Mouse (Mus musculus) gastrocnemius, postnatal 4 days (tissue): Measurements from ENCODE around the gene Hectd1. TPM values are rescaled to one million over a fixed set of nuclear protein-coding genes. Genes with fewer than 3 reads are reported as not detected.
A peak's percentile ranks its signal among the peaks of the same experiment; 100 is the strongest.

Experiments
- DNase-seq, 2 experiments: peaks; one replicate each; pipeline ENCODE4 v3.0.0; 2021 to 2022; ENCODE audit warnings: low spot score in 2 of 2, mixed read lengths in 2 of 2
- total RNA-seq, 2 experiments: library from RNA; stranded (reverse); gene quantifications; 2 replicates each; pipeline ENCODE4 v1.2.3; 2021

Gene Hectd1
- total RNA-seq, 2 experiments from 2014 or later: 91.2 to 104 TPM

DNA sequence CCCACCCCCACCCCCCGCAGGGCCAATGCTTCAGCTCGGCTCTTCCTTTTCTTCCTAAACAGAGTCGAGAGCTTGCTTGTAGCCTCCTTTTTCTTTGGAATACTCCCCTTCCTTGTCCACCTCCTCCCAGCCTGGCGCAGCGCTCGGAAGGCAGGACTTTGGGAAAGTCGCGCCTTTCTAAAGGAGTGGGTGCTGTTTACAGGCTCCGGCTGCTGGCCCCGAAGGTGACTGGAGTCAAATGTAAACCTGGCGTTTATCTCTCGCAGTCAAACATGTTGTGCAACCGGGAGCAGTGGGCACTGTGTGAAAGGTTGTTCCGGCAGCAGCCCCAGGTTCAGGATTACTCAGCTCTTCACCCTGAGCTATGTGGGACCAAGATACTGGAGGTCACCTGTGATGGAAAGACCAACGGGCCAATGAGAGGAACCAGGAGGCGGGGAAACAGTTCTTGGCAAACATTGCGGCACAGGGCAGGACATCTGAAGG lies 15.5 kb upstream of the Hectd1 start:
- peak; percentile 61 to 85 for DNase-seq

GRCm38 (mm10) chr12:51843576-51844520 lies 14.5 kb upstream of the Hectd1 start:
- DNase-seq: no peak

- DNase-seq: no peak
Measured at GRCm38 (mm10) chr12:51842081-51842864, 12.9 kb upstream of the Hectd1 start.

- no peak for DNase-seq
Measured at GRCm38 (mm10) chr12:51839856-51840255, 10.5 kb upstream of the Hectd1 start.

DNA sequence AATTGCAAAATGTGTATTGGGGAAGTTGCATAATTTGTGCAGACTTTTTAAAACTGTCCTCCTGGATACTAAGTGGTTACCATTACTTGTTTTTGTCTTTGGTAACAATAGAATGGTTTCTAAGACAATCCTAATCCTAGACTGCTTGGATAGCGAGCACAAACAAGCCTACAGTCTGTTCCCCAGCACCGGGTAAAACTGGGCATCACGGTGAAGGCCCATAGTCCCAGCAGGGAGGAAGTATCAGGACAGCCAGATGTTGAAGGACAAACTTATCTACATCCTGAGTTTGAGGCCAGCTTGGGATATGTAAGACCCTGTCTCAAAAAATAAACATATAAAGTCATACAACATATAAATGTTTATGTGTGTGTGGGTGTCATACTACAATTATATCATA lies 5.9 kb upstream of the Hectd1 start:
- DNase-seq: no peak

DNA sequence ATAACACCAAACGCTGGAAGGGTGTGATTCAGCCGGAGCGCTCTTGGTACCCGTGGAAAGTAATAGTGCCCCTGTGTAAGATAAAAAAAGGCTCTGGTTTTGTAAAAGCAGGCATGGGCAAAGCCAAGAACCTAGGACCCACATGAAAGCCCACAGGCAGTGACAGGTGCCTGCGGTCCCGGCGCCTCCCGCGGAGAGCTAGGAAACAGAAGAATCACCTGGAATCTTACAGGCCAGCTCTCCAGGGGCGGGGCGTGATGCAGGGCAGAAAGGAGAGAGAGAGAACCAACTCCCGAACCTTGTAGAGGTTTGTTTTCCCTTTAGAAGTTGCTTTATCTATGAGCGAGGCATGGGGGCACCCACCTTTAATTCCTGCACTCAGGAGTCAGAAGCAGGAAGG lies 2.6 kb upstream of the Hectd1 start:
- no peak for DNase-seq

GRCm38 (mm10) chr12:51831296-51831695 lies 2.0 kb upstream of the Hectd1 start:
- DNase-seq: no peak

GRCm38 (mm10) chr12:51830671-51831070 lies 1.3 kb upstream of the Hectd1 start:
- DNase-seq: no peak

- DNase-seq: no peak
Measured at GRCm38 (mm10) chr12:51830077-51830402, 704 bp upstream of the Hectd1 start.

GRCm38 (mm10) chr12:51828716-51829289 lies 533 bp downstream of the Hectd1 start:
- DNase-seq: peak; percentile 63 to 68

DNA sequence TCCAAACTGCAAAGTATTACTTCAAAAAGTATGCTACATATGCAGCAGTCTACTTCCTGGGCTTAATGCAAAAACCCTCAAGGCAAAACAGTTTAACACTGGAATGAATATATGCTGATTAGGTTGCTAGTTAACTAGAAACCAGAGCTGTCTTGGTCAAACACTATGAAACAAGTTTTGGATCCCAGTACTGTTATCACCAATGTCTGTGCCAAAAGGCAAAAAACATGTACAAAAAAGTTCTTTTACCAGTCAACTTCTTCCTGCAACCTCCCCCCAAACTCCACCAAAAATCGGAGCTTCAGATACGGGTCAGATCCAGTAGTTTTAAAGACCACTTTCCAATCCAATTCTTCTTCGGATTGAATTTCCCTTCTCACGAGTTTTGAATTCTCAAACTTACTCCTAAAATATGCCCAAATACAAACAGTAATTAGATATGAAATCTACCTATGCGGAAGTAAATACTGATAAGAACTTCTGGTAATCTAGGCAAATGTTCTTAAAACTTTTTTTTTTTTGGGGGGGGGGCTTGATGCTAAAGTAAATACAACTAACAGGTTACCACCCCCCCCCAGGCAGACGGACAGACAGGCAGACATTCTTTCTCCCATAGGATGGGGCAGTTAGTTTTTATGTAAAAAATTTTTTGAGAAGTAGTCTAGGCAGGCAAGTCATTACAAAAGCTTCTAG lies 1.2 kb downstream of the Hectd1 start:
- DNase-seq: no peak

DNA sequence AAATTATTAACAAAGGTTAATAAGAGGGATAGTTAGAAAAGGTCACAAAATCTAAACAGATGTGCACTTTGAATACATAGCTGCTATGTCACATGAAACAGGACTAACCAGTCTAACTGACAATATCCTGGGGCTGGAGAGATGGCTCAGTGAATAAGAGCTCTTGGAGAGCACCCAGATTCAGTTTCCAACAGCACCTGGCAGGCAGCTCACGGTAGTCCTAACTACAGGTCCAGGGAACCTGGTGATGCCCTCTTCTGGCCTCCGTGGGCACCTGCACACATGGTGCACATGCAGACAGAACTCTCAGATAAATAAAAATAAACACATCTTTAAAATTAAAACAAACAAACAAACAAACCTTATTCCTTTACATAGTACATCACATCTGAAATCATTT lies 4.0 kb downstream of the Hectd1 start:
- no peak for DNase-seq

- DNase-seq: no peak
Measured at GRCm38 (mm10) chr12:51823311-51823710, 6.0 kb downstream of the Hectd1 start.

GRCm38 (mm10) chr12:51822861-51823260 lies 6.5 kb downstream of the Hectd1 start:
- DNase-seq: no peak

DNA sequence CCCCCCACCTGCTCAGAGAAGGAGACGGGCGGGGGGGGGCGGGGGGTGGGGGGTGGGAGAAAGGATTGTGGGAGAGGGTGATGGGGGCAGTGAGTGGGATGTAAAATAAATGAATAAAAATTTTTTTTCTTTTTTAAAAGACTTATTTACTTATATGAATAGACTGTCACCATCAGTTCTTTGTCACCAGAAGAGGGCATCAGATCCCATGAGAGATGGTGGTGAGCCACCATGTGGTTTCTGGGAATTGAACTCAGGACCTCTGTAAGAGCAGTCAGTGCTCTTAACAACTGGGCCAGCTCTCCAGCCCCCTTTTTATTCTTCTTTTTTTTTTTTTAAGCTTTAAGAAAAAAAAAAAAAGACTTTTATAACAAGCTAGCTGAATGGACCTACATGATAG lies 7.1 kb downstream of the Hectd1 start:
- DNase-seq: no peak

GRCm38 (mm10) chr12:51821256-51821655 lies 8.1 kb downstream of the Hectd1 start:
- DNase-seq: no peak

- DNase-seq: no peak
Measured at GRCm38 (mm10) chr12:51819951-51820498, 9.3 kb downstream of the Hectd1 start.

- DNase-seq: no peak
Measured at GRCm38 (mm10) chr12:51817815-51818613, 11.3 kb downstream of the Hectd1 start.

- no peak for DNase-seq
Measured at GRCm38 (mm10) chr12:51811388-51812140, 17.8 kb downstream of the Hectd1 start.
